Mouse (Mus musculus) midbrain, embryonic 13.5 days (tissue): ENCODE measurements around the gene Smyd3. TPM values are rescaled to one million over a fixed set of nuclear protein-coding genes. Genes with fewer than 3 reads are reported as not detected.

Experiments
- ATAC-seq: fragments of 200-750 bp; cut with Nextera tagmentation; 2 replicates; pipeline ENCODE4 v1.8.0; 2017; ENCODE audit warnings: mild to moderate bottlenecking, moderate TSS enrichment, moderate library complexity
- H3K27ac ChIP-seq: fragments of 300-500 bp; sonication (generic); 2 replicates; pipeline ENCODE4 v1.5.1; 2015; ENCODE audit warnings: inconsistent platforms, mild to moderate bottlenecking, moderate library complexity
- H3K27me3 ChIP-seq: fragments of 300-500 bp; sonication (generic); 2 replicates; pipeline ENCODE4 v1.6.1; 2015; ENCODE audit warnings: mild to moderate bottlenecking, inconsistent platforms
- H3K36me3 ChIP-seq: fragments of 300-500 bp; sonication (generic); 2 replicates; pipeline ENCODE4 v1.6.1; 2015; ENCODE audit warnings: mild to moderate bottlenecking, inconsistent platforms
- H3K4me1 ChIP-seq: fragments of 300-500 bp; sonication (generic); replicated peaks from 2 replicates; pipeline ENCODE4 v1.6.1; 2015; ENCODE audit warnings: inconsistent platforms
- H3K4me2 ChIP-seq: fragments of 300-500 bp; sonication (generic); replicated peaks from 2 replicates; pipeline ENCODE4 v1.6.1; 2015; ENCODE audit warnings: moderate library complexity, mild to moderate bottlenecking, inconsistent platforms
- H3K4me3 ChIP-seq: fragments of 300-500 bp; sonication (generic); replicated peaks from 2 replicates; pipeline ENCODE4 v1.5.1; 2015; ENCODE audit warnings: mild to moderate bottlenecking, inconsistent platforms
- H3K9ac ChIP-seq: fragments of 300-500 bp; sonication (generic); replicated peaks from 2 replicates; pipeline ENCODE4 v1.6.1; 2015; ENCODE audit warnings: mild to moderate bottlenecking, inconsistent platforms
- H3K9me3 ChIP-seq: fragments of 300-500 bp; sonication (generic); 2 replicates; pipeline ENCODE4 v1.6.1; 2016; ENCODE audit warnings: mild to moderate bottlenecking, inconsistent platforms
- WGBS: fragments of 180-500 bp; shearing (Covaris S2); methylation state at CpG from one replicate; pipeline ENCODE4 v1.1.7; 2015; 5-methylcytosine and 5-hydroxymethylcytosine counted together
- polyA plus RNA-seq: library from polyadenylated mRNA; unstranded; fragments of >200 nt; fragmentation: Nextera tagmentation; extraction: Ambion mirVana; gene quantifications from 2 replicates; pipeline ENCODE4 v1.2.1, GENCODE M21; 2015

Gene Smyd3
- polyA plus RNA-seq, 1 experiment from 2014 or later: 14.5 TPM

DNA sequence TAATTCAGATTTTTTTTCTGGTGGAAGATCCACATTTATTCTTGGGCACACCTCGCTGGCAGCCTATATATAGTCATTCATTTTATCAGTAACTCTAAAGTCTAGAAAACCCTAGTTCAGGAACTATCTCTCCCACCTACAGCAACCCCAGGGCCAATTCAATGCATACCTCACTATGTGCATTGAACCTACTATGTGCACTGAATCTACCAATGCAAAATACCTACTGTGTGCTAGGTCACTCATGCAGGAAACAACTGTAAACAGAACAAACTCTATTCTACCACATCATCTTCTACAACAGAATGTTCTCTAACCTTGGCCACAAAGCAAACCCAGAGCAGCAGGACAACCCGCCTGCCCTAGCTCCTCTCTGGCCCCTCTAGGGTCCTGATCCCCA lies 484.9 kb downstream of the Smyd3 start:
- H3K27me3 ChIP-seq: peaks cover 23% of the 10 kb centered on the region
- no peaks in the 10 kb centered on the region for H3K9me3 ChIP-seq
- H3K4me2 ChIP-seq: no peak overlapping the region
- no peaks in the 10 kb centered on the region for H3K36me3 ChIP-seq
- H3K4me3 ChIP-seq: no peak overlapping the region
- H3K9ac ChIP-seq: no peak overlapping the region
- H3K4me1 ChIP-seq: peaks cover 11% of the 10 kb centered on the region
- H3K27ac ChIP-seq: no peak overlapping the region
- 94% methylated on average over 2 of the region's 2 CpGs for WGBS
- no peak for ATAC-seq

DNA sequence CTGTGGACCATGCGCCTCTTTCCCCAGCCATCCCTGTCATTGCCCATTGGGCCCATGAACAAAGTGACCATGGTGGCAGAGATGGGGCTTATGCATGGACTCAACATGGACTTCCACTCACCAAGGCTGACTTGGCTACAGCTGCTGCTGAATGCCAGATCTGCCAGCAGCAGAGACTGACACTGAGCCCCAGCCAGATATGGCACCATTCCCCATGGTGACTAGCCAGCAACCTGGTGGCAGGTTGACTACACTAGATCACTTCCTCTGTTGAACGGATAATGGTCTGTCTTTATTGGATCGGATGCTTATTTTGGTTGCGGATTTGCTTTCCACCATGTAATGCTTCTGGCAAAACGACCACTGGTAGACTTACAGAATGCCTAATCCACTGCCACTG lies 486.3 kb downstream of the Smyd3 start:
- Histone ChIP-seq H3K27ac (no peak overlapping the region), H3K4me1 (peaks cover 9% of the 10 kb centered on the region; the same call in 1 of the 2 replicates), H3K4me2 (no peak overlapping the region), H3K9me3 (no peaks in the 10 kb centered on the region), H3K27me3 (peaks cover 15% of the 10 kb centered on the region), H3K9ac (no peak overlapping the region), H3K4me3 (no peak overlapping the region), H3K36me3 (no peaks in the 10 kb centered on the region)
- no peak for ATAC-seq
- WGBS: 94% methylated on average over 5 of the region's 5 CpGs

- no peak overlapping the region for H3K27ac ChIP-seq
- H3K4me2 ChIP-seq: no peak overlapping the region
- H3K9me3 ChIP-seq: no peaks in the 10 kb centered on the region
- no peak for ATAC-seq
- no peak overlapping the region for H3K9ac ChIP-seq
- 86% methylated on average over 4 of the region's 4 CpGs for WGBS
- no peak overlapping the region for H3K4me3 ChIP-seq
- H3K36me3 ChIP-seq: no peaks in the 10 kb centered on the region
- peaks cover 8% of the 10 kb centered on the region; the same call in 1 of the 2 replicates for H3K27me3 ChIP-seq
- H3K4me1 ChIP-seq: no peaks in the 10 kb centered on the region
These were observed 491.2 kb downstream of the Smyd3 start for GRCm38 (mm10) chr1:179026614-179027013.

DNA sequence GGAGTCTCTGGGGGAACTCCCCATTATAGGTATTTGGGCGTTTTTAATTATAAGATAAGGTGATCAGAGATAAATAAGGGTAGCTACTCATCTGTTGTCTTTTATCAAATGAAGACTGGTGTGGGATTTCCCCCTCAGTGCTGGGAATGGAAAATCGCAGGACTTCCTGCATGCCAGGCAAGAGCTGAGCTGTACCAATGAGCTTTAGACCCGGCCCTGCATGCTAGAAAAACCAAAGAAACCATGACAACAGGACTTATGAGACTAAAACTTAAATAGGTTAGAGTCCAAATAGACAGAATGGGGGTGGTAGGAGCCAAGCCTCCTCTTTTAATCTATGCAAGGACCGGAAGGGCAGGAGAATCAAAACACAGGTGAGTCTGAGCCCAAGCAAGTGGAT lies 492.7 kb downstream of the Smyd3 start:
- H3K4me1 ChIP-seq: no peaks in the 10 kb centered on the region
- no peak for ATAC-seq
- 84% methylated on average over 4 of the region's 4 CpGs for WGBS

GRCm38 (mm10) chr1:179023486-179023885 lies 494.4 kb downstream of the Smyd3 start:
- Histone ChIP-seq H3K4me1 (no peaks in the 10 kb centered on the region), H3K36me3 (no peaks in the 10 kb centered on the region), H3K4me2 (no peak overlapping the region), H3K4me3 (no peak overlapping the region), H3K9me3 (no peaks in the 10 kb centered on the region), H3K9ac (no peak overlapping the region), H3K27ac (no peak overlapping the region), H3K27me3 (0 out of 2 replicates have a peak, but pooled peaks cover 3% of the 10 kb centered on the region)
- no peak for ATAC-seq
- 89% methylated on average over 7 of the region's 7 CpGs for WGBS

More for the DNA sequence above, 492.7 kb downstream of the Smyd3 start:
- H3K27ac ChIP-seq: no peak overlapping the region
- H3K9ac ChIP-seq: no peak overlapping the region
- no peak overlapping the region for H3K4me3 ChIP-seq
- no peaks in the 10 kb centered on the region for H3K9me3 ChIP-seq
- no peaks in the 10 kb centered on the region for H3K36me3 ChIP-seq
- no peak overlapping the region for H3K4me2 ChIP-seq
- 0 out of 2 replicates have a peak, but pooled peaks cover 3% of the 10 kb centered on the region for H3K27me3 ChIP-seq

DNA sequence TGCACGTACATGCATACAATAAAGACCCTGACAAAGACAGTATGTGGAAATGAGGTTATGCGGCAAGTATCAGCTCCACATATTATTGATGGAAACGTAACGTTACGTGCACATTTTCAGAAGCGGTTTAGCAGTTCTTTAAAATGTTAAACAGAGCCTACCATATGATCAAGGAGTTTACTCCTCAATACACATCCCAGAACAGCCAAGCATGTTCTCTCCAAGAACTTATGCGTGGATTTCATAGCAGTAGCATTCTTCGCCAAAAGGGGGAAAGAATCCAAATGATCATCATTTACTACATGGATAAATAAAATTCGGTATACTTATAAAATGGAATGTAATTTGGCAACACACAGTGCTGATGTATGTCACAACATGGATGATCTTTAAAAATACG lies 500.4 kb downstream of the Smyd3 start:
- ATAC-seq: no peak
- no peak overlapping the region for H3K9ac ChIP-seq
- no peak overlapping the region for H3K27ac ChIP-seq
- no peaks in the 10 kb centered on the region for H3K27me3 ChIP-seq
- H3K4me3 ChIP-seq: no peak overlapping the region
- H3K4me1 ChIP-seq: no peaks in the 10 kb centered on the region
- no peaks in the 10 kb centered on the region for H3K36me3 ChIP-seq
- H3K9me3 ChIP-seq: no peaks in the 10 kb centered on the region
- H3K4me2 ChIP-seq: no peak overlapping the region
- WGBS: 94% methylated on average over 10 of the region's 10 CpGs

DNA sequence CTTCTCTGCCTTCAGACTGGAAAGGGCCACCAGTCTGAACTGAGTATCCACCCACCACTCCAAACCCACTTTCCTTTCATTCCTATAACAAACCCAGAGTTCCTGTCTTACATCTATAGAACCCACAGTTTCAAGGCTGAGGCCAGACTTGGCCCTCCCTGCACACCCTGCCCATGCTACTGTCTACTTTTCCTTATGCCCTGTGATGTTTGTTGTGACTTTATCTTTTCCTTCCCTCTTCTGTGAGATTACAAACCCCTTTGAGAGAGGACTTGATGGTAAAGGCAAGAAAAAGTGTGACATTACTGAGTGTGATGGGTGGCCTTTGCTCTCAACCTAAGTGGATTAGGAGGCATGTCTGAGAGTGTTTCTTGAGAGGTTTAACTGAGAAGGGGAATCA lies 504.8 kb downstream of the Smyd3 start:
- no peak overlapping the region for H3K9ac ChIP-seq
- H3K4me2 ChIP-seq: no peak overlapping the region
- H3K36me3 ChIP-seq: no peaks in the 10 kb centered on the region
- no peaks in the 10 kb centered on the region for H3K4me1 ChIP-seq
- H3K4me3 ChIP-seq: no peak overlapping the region
- no peaks in the 10 kb centered on the region for H3K27me3 ChIP-seq
- H3K27ac ChIP-seq: no peak overlapping the region
- ATAC-seq: no peak
- no peaks in the 10 kb centered on the region for H3K9me3 ChIP-seq

DNA sequence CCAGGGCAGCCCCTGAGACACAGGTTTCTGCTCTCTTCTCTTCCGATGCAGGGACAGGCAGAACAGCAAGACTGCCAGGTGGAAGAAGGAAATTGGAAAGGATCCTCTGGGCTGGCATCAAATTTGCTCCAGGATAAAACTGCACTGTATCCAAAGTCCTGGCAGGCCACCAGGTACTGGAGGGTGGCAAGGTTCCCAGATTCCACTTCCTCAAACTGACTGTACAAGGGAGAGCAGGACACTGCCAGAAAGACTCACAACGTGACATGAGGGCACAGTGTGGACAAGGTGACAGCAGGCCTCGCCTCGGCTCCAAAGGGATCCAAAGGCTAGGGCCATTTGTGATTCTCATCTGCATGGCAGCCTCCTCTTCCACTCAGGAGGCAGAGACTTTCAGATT lies 505.6 kb downstream of the Smyd3 start:
- 86% methylated on average over 4 of the region's 4 CpGs for WGBS
- Histone ChIP-seq H3K27ac (no peak overlapping the region), H3K4me3 (no peak overlapping the region), H3K4me1 (no peaks in the 10 kb centered on the region), H3K9me3 (no peaks in the 10 kb centered on the region), H3K4me2 (no peak overlapping the region), H3K9ac (no peak overlapping the region), H3K36me3 (no peaks in the 10 kb centered on the region), H3K27me3 (no peaks in the 10 kb centered on the region)
- ATAC-seq: no peak

GRCm38 (mm10) chr1:179010756-179011155 lies 507.1 kb downstream of the Smyd3 start:
- WGBS: 93% methylated on average over 3 of the region's 3 CpGs
- Histone ChIP-seq H3K4me1 (no peaks in the 10 kb centered on the region), H3K36me3 (no peaks in the 10 kb centered on the region), H3K4me2 (no peak overlapping the region), H3K9me3 (no peaks in the 10 kb centered on the region), H3K27ac (no peak overlapping the region; the same call in 1 of the 2 replicates), H3K27me3 (no peaks in the 10 kb centered on the region), H3K9ac (no peak overlapping the region), H3K4me3 (no peak overlapping the region)
- no peak for ATAC-seq

DNA sequence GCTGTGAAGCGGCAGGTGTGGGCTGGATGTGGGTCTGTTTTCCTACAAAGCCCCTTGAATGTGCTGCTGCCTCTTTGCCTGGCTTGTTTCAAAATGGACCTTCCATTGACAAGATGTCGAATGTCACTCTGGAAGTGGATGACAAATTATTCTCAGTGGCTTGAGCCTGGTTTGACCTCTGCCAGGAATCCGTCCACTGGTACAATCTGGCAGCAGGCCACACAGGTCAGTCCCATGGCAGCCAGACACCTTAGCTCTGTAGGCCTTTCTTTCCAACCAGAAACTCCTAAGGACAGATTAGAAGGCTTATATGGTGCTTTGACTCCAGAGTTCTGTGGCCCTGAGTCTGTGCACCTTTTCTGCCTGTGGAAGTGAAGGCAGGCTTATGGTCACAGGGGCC lies 507.9 kb downstream of the Smyd3 start:
- 88% methylated on average over 3 of the region's 3 CpGs for WGBS
- H3K27me3 ChIP-seq: no peaks in the 10 kb centered on the region

GRCm38 (mm10) chr1:179004133-179004866 lies 513.5 kb downstream of the Smyd3 start:
- peak; percentile 63; the same call in 1 of the 2 replicates for ATAC-seq
- WGBS: 56% methylated on average over 7 of the region's 7 CpGs
- Histone ChIP-seq H3K36me3 (no peaks in the 10 kb centered on the region), H3K4me1 (peaks cover 8% of the 10 kb centered on the region; the same call in 1 of the 2 replicates), H3K9ac (no peak overlapping the region), H3K27me3 (no peaks in the 10 kb centered on the region), H3K4me2 (no peak overlapping the region), H3K4me3 (no peak overlapping the region), H3K9me3 (no peaks in the 10 kb centered on the region), H3K27ac (peak overlapping the region; percentile 54)

More for the DNA sequence above, 507.9 kb downstream of the Smyd3 start:
- Histone ChIP-seq H3K9ac (no peak overlapping the region), H3K4me1 (no peaks in the 10 kb centered on the region), H3K27ac (no peak overlapping the region), H3K9me3 (no peaks in the 10 kb centered on the region), H3K36me3 (no peaks in the 10 kb centered on the region), H3K4me2 (no peak overlapping the region), H3K4me3 (no peak overlapping the region)
- no peak for ATAC-seq

- Histone ChIP-seq H3K9me3 (no peaks in the 10 kb centered on the region), H3K36me3 (no peaks in the 10 kb centered on the region), H3K9ac (no peak overlapping the region), H3K27me3 (no peaks in the 10 kb centered on the region), H3K4me1 (peaks cover 8% of the 10 kb centered on the region; the same call in 1 of the 2 replicates), H3K4me3 (no peak overlapping the region), H3K4me2 (no peak overlapping the region), H3K27ac (no peak overlapping the region)
- peak; percentile 44; the same call in 1 of the 2 replicates for ATAC-seq
- 57% methylated on average over 5 of the region's 5 CpGs for WGBS
These were observed 514.3 kb downstream of the Smyd3 start for GRCm38 (mm10) chr1:179003406-179004132.
